Mouse (Mus musculus) liver, embryonic 14.5 days (tissue): ENCODE measurements around the gene I830077J02Rik. TPM values are rescaled to one million over a fixed set of nuclear protein-coding genes. Genes with fewer than 3 reads are reported as not detected.

Experiments used
- ATAC-seq: fragments of 200-750 bp; cut with Nextera tagmentation; 2 replicates; pipeline ENCODE4 v1.8.0; 2017; ENCODE audit warnings: moderate number of reproducible peaks, mild to moderate bottlenecking, moderate library complexity; ENCODE audit not compliant: insufficient read depth
- DNase-seq, 3 experiments: peaks; one replicate each; pipeline ENCODE4 v3.0.0-alpha.2; 2012 to 2013; ENCODE audit warnings: low read depth in 3 of 3, low spot score in 3 of 3
- H3K27ac ChIP-seq: fragments of 300-500 bp; sonication (generic); 2 replicates; pipeline ENCODE4 v1.5.1; 2014; ENCODE audit warnings: moderate library complexity, mild to moderate bottlenecking, control low read depth, inconsistent platforms
- H3K27me3 ChIP-seq: fragments of 300-500 bp; sonication (generic); 2 replicates; pipeline ENCODE4 v1.6.1; 2014; ENCODE audit warnings: mild to moderate bottlenecking, low read length, moderate library complexity; ENCODE audit not compliant: control insufficient read depth, insufficient read depth
- H3K36me3 ChIP-seq: fragments of 300-500 bp; sonication (generic); replicated peaks from 2 replicates; pipeline ENCODE4 v1.6.1; 2014; ENCODE audit warnings: low read depth; ENCODE audit not compliant: control insufficient read depth, insufficient read depth
- H3K4me1 ChIP-seq, 2 experiments: fragments of 200-500 bp in 1 of 2; fragments of 300-500 bp in 1 of 2; sonication (generic) in 1 of 2; replicated peaks; 2 replicates each; pipeline ENCODE4 v1.6.1; 2012 to 2014; ENCODE audit warnings: antibody characterized with exemption in 1 of 2, inconsistent platforms in 1 of 2, low read length in 1 of 2; ENCODE audit not compliant: control insufficient read depth in 2 of 2, insufficient read depth in 2 of 2
- H3K4me2 ChIP-seq: fragments of 300-500 bp; sonication (generic); 2 replicates; pipeline ENCODE4 v1.6.1; 2014; ENCODE audit warnings: low read depth, mild to moderate bottlenecking, control low read depth, moderate library complexity
- H3K4me3 ChIP-seq, 2 experiments: fragments of 200-500 bp in 1 of 2; fragments of 300-500 bp in 1 of 2; sonication (generic) in 1 of 2; 2 replicates each; pipeline ENCODE4 v1.5.1; 2012 to 2014; ENCODE audit warnings: low read depth in 2 of 2, low read length in 2 of 2, mild to moderate bottlenecking in 2 of 2, control low read depth in 1 of 2, inconsistent platforms in 1 of 2, moderate library complexity in 1 of 2; ENCODE audit not compliant: insufficient read depth in 1 of 2
- H3K9ac ChIP-seq: fragments of 300-500 bp; sonication (generic); replicated peaks from 2 replicates; pipeline ENCODE4 v1.6.1; 2014; ENCODE audit warnings: mild to moderate bottlenecking, control low read depth, moderate library complexity
- H3K9me3 ChIP-seq: fragments of 300-500 bp; sonication (generic); 2 replicates; pipeline ENCODE4 v1.6.1; 2016; ENCODE audit warnings: low read length, mixed read lengths; ENCODE audit not compliant: control insufficient read depth
- CTCF ChIP-seq: IDR thresholded peaks from 2 replicates; pipeline ENCODE4 v1.5.1; 2016; ENCODE audit warnings: antibody characterized with exemption, low read depth, control low read depth
- EP300 ChIP-seq: IDR thresholded peaks from 2 replicates; pipeline ENCODE4 v1.6.1; 2016; ENCODE audit warnings: antibody characterized with exemption, low read depth
- WGBS: fragments of 180-500 bp; shearing (Covaris S2); extraction: QIAGEN DNeasy Blood & Tissue Kit; methylation state at CpG from one replicate; pipeline ENCODE4 v1.1.7; 2014; ENCODE audit not compliant: insufficient replicate concordance; 5-methylcytosine and 5-hydroxymethylcytosine counted together
- polyA plus RNA-seq, 2 experiments: library from polyadenylated mRNA; depleted of rRNA in 1 of 2; stranded (reverse) in 1 of 2; unstranded in 1 of 2; fragments of >200 nt; fragmentation: Nextera tagmentation in 1 of 2; extraction: Ambion mirVana in 1 of 2; gene quantifications; 2 replicates each; pipeline versions ENCODE4 v1.2.1 to v1.2.3; 2012 to 2014

Gene I830077J02Rik
- polyA plus RNA-seq, 2 experiments, result 3.0 to 4.1 TPM

DNA sequence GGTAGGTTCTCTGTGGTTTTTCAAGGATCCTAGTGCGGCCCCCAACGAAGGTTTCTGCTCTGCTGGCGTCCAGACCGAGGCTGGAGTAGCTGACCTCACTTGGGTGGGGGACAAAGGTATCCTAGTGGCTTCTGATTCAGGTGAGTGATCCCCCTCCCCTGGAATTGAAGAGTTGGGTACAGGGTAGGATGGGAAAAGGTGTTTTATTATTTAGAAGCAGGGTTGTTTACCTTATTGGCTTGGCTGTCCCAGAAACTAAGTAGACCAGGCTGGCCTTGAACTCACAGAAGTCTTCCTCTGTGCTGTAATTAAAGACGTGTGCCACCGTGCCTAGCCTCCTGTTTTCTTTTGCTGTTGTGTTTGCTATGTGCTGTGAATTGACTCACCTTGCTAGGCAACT lies 27.5 kb upstream of the I830077J02Rik start, which contains the start of gene Atp5f1:
Atp5f1 (minus strand) TSS at position 101 of the 400 bp plus-strand sequence.
- WGBS, result 8% methylated on average over 6 of the region's 6 CpGs
- no peak for ATAC-seq
- no peak for DNase-seq
- H3K36me3 ChIP-seq, result peaks cover 37% of the 10 kb centered on the region
- no peaks in the 10 kb centered on the region for H3K27me3 ChIP-seq
- TF ChIP-seq CTCF, result no peak
- TF ChIP-seq EP300, result no peak
- H3K4me3 ChIP-seq, result peak within 1 kb of the TSS; percentile 83 to 92
- peak within 1 kb of the TSS; percentile 98 for H3K4me2 ChIP-seq
- H3K27ac ChIP-seq, result peak within 1 kb of the TSS; percentile 46
- peak within 1 kb of the TSS; percentile 93 for H3K9ac ChIP-seq
- no peaks in the 10 kb centered on the region for H3K9me3 ChIP-seq
- peaks cover 13% of the 10 kb centered on the region in 2 experiments for H3K4me1 ChIP-seq

- Histone ChIP-seq H3K27ac (peak overlapping the region; percentile 37), H3K4me3 (peak overlapping the region; percentile 70 to 83), H3K4me2 (peak overlapping the region; percentile 96), H3K36me3 (peaks cover 36% of the 10 kb centered on the region), H3K4me1 (peaks cover 13% of the 10 kb centered on the region in 2 experiments), H3K27me3 (no peaks in the 10 kb centered on the region), H3K9ac (peak overlapping the region; percentile 93), H3K9me3 (no peaks in the 10 kb centered on the region)
- peak in 2 of 3 experiments; percentile 16 to 22 for DNase-seq
- ATAC-seq, result peak; percentile 24
- 0% methylated on average over 26 of the region's 26 CpGs for WGBS
- TF ChIP-seq CTCF (no peak), EP300 (no peak)
These were observed 27.1 kb upstream of the I830077J02Rik start for GRCm38 (mm10) chr3:105959585-105959984.

- Histone ChIP-seq H3K36me3 (peaks cover 32% of the 10 kb centered on the region), H3K27me3 (no peaks in the 10 kb centered on the region), H3K27ac (peak within 1 kb of the TSS; percentile 46), H3K4me2 (peak within 1 kb of the TSS; percentile 98), H3K9me3 (no peaks in the 10 kb centered on the region), H3K4me3 (peak within 1 kb of the TSS; percentile 83 to 92), H3K4me1 (peaks cover 13% of the 10 kb centered on the region in 2 experiments), H3K9ac (peak within 1 kb of the TSS; percentile 93)
- DNase-seq, result peak; percentile 99 to 100 (median 100)
- TF ChIP-seq CTCF (no peak), EP300 (peak; percentile 97)
- under 1% methylated on average over 52 of the region's 52 CpGs for WGBS
- ATAC-seq, result peak; percentile 95
These were observed 26.6 kb upstream of the I830077J02Rik start, which contains the start of gene Wdr77 for GRCm38 (mm10) chr3:105958974-105959580. Wdr77 (plus strand) TSS chr3:105959369.

DNA sequence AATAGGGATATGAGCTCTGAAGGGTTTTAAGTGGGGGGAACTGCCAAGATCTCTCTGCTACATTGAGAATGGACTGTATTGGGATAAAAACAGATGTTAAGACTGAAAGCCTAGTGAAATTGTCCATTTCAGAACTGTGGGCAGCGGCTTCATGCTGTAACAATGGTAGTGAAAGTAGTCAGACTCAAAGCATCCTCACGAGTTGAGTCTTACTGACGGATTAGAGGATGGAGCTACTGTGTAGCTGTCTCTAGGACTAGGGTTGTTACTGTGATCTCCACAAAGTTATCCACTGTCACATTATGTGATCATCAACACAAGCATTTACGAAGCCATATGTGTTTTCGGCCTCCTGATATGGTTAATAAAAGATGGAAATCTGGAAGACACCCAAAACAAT lies 25.7 kb upstream of the I830077J02Rik start:
- DNase-seq (no peak), ATAC-seq (no peak)
- H3K4me2 ChIP-seq, result peak overlapping the region; percentile 98
- peak overlapping the region; percentile 46 for H3K27ac ChIP-seq
- H3K4me1 ChIP-seq, result peaks cover 13% of the 10 kb centered on the region in 2 experiments
- H3K36me3 ChIP-seq, result peaks cover 35% of the 10 kb centered on the region
- H3K9me3 ChIP-seq, result no peaks in the 10 kb centered on the region
- peak overlapping the region; percentile 87 for H3K9ac ChIP-seq
- no peak for TF ChIP-seq EP300
- TF ChIP-seq CTCF, result no peak
- WGBS, result 35% methylated on average over 5 of the region's 5 CpGs
- H3K27me3 ChIP-seq, result no peaks in the 10 kb centered on the region
- H3K4me3 ChIP-seq, result peak overlapping the region; percentile 83 to 92

DNA sequence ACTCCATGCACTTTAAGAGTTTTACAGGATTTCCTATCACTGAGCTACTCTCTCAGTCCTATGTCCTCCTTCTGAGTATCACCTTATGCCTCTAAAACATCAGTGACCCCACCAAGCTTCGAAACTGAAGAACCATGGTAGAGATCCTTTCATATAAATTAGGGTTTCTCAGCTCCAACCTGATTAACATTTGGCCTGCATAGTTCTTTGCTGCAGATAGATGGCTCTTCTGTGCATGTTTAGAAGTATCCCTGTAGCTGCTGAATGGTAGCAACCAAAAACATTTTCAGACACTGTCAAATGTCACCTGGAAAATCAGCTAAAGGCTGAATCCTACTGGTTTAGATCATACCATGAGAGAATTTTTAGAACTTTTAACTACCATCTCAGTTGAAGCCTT lies 24.8 kb upstream of the I830077J02Rik start:
- Histone ChIP-seq H3K9me3 (no peaks in the 10 kb centered on the region), H3K27me3 (no peaks in the 10 kb centered on the region), H3K9ac (peak overlapping the region; percentile 87), H3K36me3 (peaks cover 35% of the 10 kb centered on the region), H3K27ac (no peak overlapping the region), H3K4me2 (peak overlapping the region; percentile 98), H3K4me1 (peaks cover 13% of the 10 kb centered on the region in 2 experiments), H3K4me3 (peak overlapping the region in 1 of 2 experiments; percentile 83; a peak in 2 of 4 replicates)
- ATAC-seq (no peak), DNase-seq (no peak)
- no peak for TF ChIP-seq CTCF
- TF ChIP-seq EP300, result no peak
- 80% methylated on average over 1 of the region's 1 CpGs for WGBS
